Mouse (Mus musculus): Measurements from ENCODE around the gene Evc2. TPM values are rescaled to one million over a fixed set of nuclear protein-coding genes. Genes with fewer than 3 reads are reported as not detected.

Gene Evc2
- polyA plus RNA-seq, 1 experiment, result 2.4 TPM

- 74% methylated on average over 3 of the region's 3 CpGs for WGBS
- Histone ChIP-seq H3K4me1 (ENCODE audit: control insufficient read depth, insufficient read depth, low read length) (no peaks in the 10 kb centered on the region), H3K27ac (ENCODE audit: control insufficient read depth, insufficient read depth, low read depth, low read length, poor library complexity) (no peak overlapping the region), H3K4me3 (replicated peaks; ENCODE audit: control insufficient read depth, low read depth, low read length) (no peak overlapping the region)
- TF ChIP-seq POLR2A (IDR thresholded peaks at IDR 0.05; ENCODE audit: borderline replicate concordance, control insufficient read depth, low read depth, low read length) (no peak), CTCF (IDR thresholded peaks at IDR 0.05; ENCODE audit: control insufficient read depth, insufficient read depth, low read length) (no peak)
These were observed 603 bp upstream of the Evc2 start for GRCm38 (mm10) chr5:37337696-37338095.

- 79% methylated on average over 2 of the region's 2 CpGs for WGBS
- Histone ChIP-seq H3K4me3 (replicated peaks; ENCODE audit: control insufficient read depth, low read depth, low read length) (no peak overlapping the region), H3K27ac (ENCODE audit: control insufficient read depth, insufficient read depth, low read depth, low read length, poor library complexity) (no peak overlapping the region), H3K4me1 (ENCODE audit: control insufficient read depth, insufficient read depth, low read length) (no peaks in the 10 kb centered on the region)
- TF ChIP-seq CTCF (IDR thresholded peaks at IDR 0.05; ENCODE audit: control insufficient read depth, insufficient read depth, low read length) (no peak), POLR2A (IDR thresholded peaks at IDR 0.05; ENCODE audit: borderline replicate concordance, control insufficient read depth, low read depth, low read length) (no peak)
These were observed 5.7 kb downstream of the Evc2 start for GRCm38 (mm10) chr5:37343962-37344361.

GRCm38 (mm10) chr5:37351791-37352190 is 13.5 kb downstream of the Evc2 start:
- no peak overlapping the region for H3K4me3 ChIP-seq (replicated peaks; ENCODE audit: control insufficient read depth, low read depth, low read length)
- whole genome bisulfite sequencing, result 63% methylated on average over 2 of the region's 2 CpGs
- no peaks in the 10 kb centered on the region for H3K4me1 ChIP-seq (ENCODE audit: control insufficient read depth, insufficient read depth, low read length)
- TF ChIP-seq CTCF (IDR thresholded peaks at IDR 0.05; ENCODE audit: control insufficient read depth, insufficient read depth, low read length), result no peak
- TF ChIP-seq POLR2A (IDR thresholded peaks at IDR 0.05; ENCODE audit: borderline replicate concordance, control insufficient read depth, low read depth, low read length), result no peak
- H3K27ac ChIP-seq (ENCODE audit: control insufficient read depth, insufficient read depth, low read depth, low read length, poor library complexity), result no peak overlapping the region

GRCm38 (mm10) chr5:37354385-37354784 is 16.1 kb downstream of the Evc2 start:
- 72% methylated on average over 4 of the region's 4 CpGs for WGBS
- Histone ChIP-seq H3K27ac (ENCODE audit: control insufficient read depth, insufficient read depth, low read depth, low read length, poor library complexity) (no peak overlapping the region), H3K4me1 (ENCODE audit: control insufficient read depth, insufficient read depth, low read length) (no peaks in the 10 kb centered on the region), H3K4me3 (replicated peaks; ENCODE audit: control insufficient read depth, low read depth, low read length) (no peak overlapping the region)
- TF ChIP-seq POLR2A (IDR thresholded peaks at IDR 0.05; ENCODE audit: borderline replicate concordance, control insufficient read depth, low read depth, low read length), result no peak
- no peak for TF ChIP-seq CTCF (IDR thresholded peaks at IDR 0.05; ENCODE audit: control insufficient read depth, insufficient read depth, low read length)

- no peaks in the 10 kb centered on the region for H3K4me1 ChIP-seq (ENCODE audit: control insufficient read depth, insufficient read depth, low read length)
- 75% methylated on average over 8 of the region's 8 CpGs for WGBS
- H3K27ac ChIP-seq (ENCODE audit: control insufficient read depth, insufficient read depth, low read depth, low read length, poor library complexity), result no peak overlapping the region
- TF ChIP-seq CTCF (IDR thresholded peaks at IDR 0.05; ENCODE audit: control insufficient read depth, insufficient read depth, low read length) (no peak), POLR2A (IDR thresholded peaks at IDR 0.05; ENCODE audit: borderline replicate concordance, control insufficient read depth, low read depth, low read length) (no peak)
- H3K4me3 ChIP-seq (replicated peaks; ENCODE audit: control insufficient read depth, low read depth, low read length), result no peak overlapping the region
These were observed 17.7 kb downstream of the Evc2 start for GRCm38 (mm10) chr5:37356027-37356426.

- WGBS, result 64% methylated on average over 5 of the region's 5 CpGs
- no peak overlapping the region for H3K4me3 ChIP-seq (replicated peaks; ENCODE audit: control insufficient read depth, low read depth, low read length)
- H3K27ac ChIP-seq (ENCODE audit: control insufficient read depth, insufficient read depth, low read depth, low read length, poor library complexity), result no peak overlapping the region
- no peaks in the 10 kb centered on the region for H3K4me1 ChIP-seq (ENCODE audit: control insufficient read depth, insufficient read depth, low read length)
- TF ChIP-seq CTCF (IDR thresholded peaks at IDR 0.05; ENCODE audit: control insufficient read depth, insufficient read depth, low read length), result no peak
These were observed 24.3 kb downstream of the Evc2 start for GRCm38 (mm10) chr5:37362618-37363017.

- H3K4me3 ChIP-seq (replicated peaks; ENCODE audit: control insufficient read depth, low read depth, low read length), result no peak overlapping the region
- 84% methylated on average over 5 of the region's 5 CpGs for WGBS
These were observed 25.0 kb downstream of the Evc2 start for GRCm38 (mm10) chr5:37363284-37363683.

GRCm38 (mm10) chr5:37365751-37366150 is 27.5 kb downstream of the Evc2 start:
- TF ChIP-seq POLR2A (IDR thresholded peaks at IDR 0.05; ENCODE audit: borderline replicate concordance, control insufficient read depth, low read depth, low read length) (no peak), CTCF (IDR thresholded peaks at IDR 0.05; ENCODE audit: control insufficient read depth, insufficient read depth, low read length) (no peak)
- Histone ChIP-seq H3K4me3 (replicated peaks; ENCODE audit: control insufficient read depth, low read depth, low read length) (no peak overlapping the region), H3K27ac (ENCODE audit: control insufficient read depth, insufficient read depth, low read depth, low read length, poor library complexity) (no peak overlapping the region), H3K4me1 (ENCODE audit: control insufficient read depth, insufficient read depth, low read length) (no peaks in the 10 kb centered on the region)

More at GRCm38 (mm10) chr5:37363284-37363683, 25.0 kb downstream of the Evc2 start:
- no peak for TF ChIP-seq CTCF (IDR thresholded peaks at IDR 0.05; ENCODE audit: control insufficient read depth, insufficient read depth, low read length)
- TF ChIP-seq POLR2A (IDR thresholded peaks at IDR 0.05; ENCODE audit: borderline replicate concordance, control insufficient read depth, low read depth, low read length), result no peak
- Histone ChIP-seq H3K27ac (ENCODE audit: control insufficient read depth, insufficient read depth, low read depth, low read length, poor library complexity) (no peak overlapping the region), H3K4me1 (ENCODE audit: control insufficient read depth, insufficient read depth, low read length) (no peaks in the 10 kb centered on the region)

- WGBS, result 78% methylated on average over 8 of the region's 8 CpGs
- Histone ChIP-seq H3K4me1 (ENCODE audit: control insufficient read depth, insufficient read depth, low read length) (no peaks in the 10 kb centered on the region), H3K27ac (ENCODE audit: control insufficient read depth, insufficient read depth, low read depth, low read length, poor library complexity) (no peak overlapping the region), H3K4me3 (replicated peaks; ENCODE audit: control insufficient read depth, low read depth, low read length) (no peak overlapping the region)
- TF ChIP-seq POLR2A (IDR thresholded peaks at IDR 0.05; ENCODE audit: borderline replicate concordance, control insufficient read depth, low read depth, low read length) (no peak), CTCF (IDR thresholded peaks at IDR 0.05; ENCODE audit: control insufficient read depth, insufficient read depth, low read length) (no peak)
These were observed 30.5 kb downstream of the Evc2 start for GRCm38 (mm10) chr5:37368796-37369195.
